23 mouse cellular contexts compared by ENCODE assay signal in the genomic region with DNA sequence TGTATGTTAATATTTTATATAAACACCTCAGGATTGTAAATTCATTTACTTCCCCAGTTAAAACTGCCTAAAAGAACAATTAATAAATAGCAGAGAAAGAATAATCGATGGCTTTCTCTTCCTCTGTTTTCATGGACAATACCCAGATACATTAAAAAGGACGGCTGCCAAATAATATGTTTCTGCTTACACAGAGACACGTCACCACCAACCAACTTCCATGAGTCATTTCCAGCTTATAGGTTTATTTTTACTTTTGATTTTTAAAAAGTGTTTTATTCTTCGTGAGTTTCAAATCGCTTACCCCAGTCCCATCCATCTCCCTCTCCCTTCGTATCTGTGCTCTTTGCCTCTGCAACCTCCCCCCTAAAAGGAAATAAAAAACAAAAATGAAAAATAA.
"Had no signal": no experiment of that assay in that cellular context is flagged by ENCODE, and none has a peak within 500 bp of the region (broad histone marks: within the 10 kb centered on the region; RNA-seq: fewer than 3 reads in every experiment).

No protein-coding gene starts in this region.

- DNase-seq: cerebellum, adult 9-10 months; cerebellum, adult 9-11 months; cerebellum, postnatal 36 days; embryo, embryonic 11 days; forebrain, postnatal 0 days; gastrocnemius, postnatal 10 days; gastrocnemius, postnatal 14 days; gastrocnemius, postnatal 25 days; gastrocnemius, postnatal 36 days had no signal

- H3K9me3 ChIP-seq: embryonic facial prominence, embryonic 12.5 days; embryonic facial prominence, embryonic 13.5 days; embryonic facial prominence, embryonic 15.5 days; forebrain, embryonic 10.5 days; forebrain, embryonic 12.5 days; forebrain, embryonic 13.5 days; forebrain, embryonic 15.5 days; heart, embryonic 10.5 days had no signal

- H3K4me2 ChIP-seq: embryonic facial prominence, embryonic 12.5 days; embryonic facial prominence, embryonic 13.5 days; embryonic facial prominence, embryonic 15.5 days; forebrain, embryonic 12.5 days; forebrain, embryonic 13.5 days; forebrain, embryonic 15.5 days; heart, embryonic 11.5 days had no signal

- H3K36me3 ChIP-seq: embryonic facial prominence, embryonic 12.5 days; embryonic facial prominence, embryonic 13.5 days; embryonic facial prominence, embryonic 15.5 days; forebrain, embryonic 10.5 days; forebrain, embryonic 12.5 days; forebrain, embryonic 15.5 days; heart, embryonic 10.5 days had no signal

- H3K9ac ChIP-seq: embryonic facial prominence, embryonic 12.5 days; embryonic facial prominence, embryonic 13.5 days; embryonic facial prominence, embryonic 15.5 days; forebrain, embryonic 12.5 days; forebrain, embryonic 13.5 days; forebrain, embryonic 15.5 days; forebrain, postnatal 0 days had no signal

- H3K4me3 ChIP-seq: embryonic facial prominence, embryonic 12.5 days; embryonic facial prominence, embryonic 13.5 days; embryonic facial prominence, embryonic 15.5 days; erythroblast, embryonic 14.5 days; forebrain, embryonic 10.5 days; forebrain, embryonic 12.5 days; forebrain, embryonic 13.5 days; forebrain, embryonic 15.5 days; gastrocnemius, adult 2 months; heart, adult 2 months; heart, embryonic 10.5 days had no signal

- H3K27me3 ChIP-seq: embryonic facial prominence, embryonic 12.5 days; embryonic facial prominence, embryonic 13.5 days; embryonic facial prominence, embryonic 15.5 days; forebrain, embryonic 12.5 days; forebrain, embryonic 13.5 days; forebrain, embryonic 15.5 days had no signal

- ATAC-seq: forebrain, embryonic 13.5 days; forebrain, embryonic 14.5 days; forebrain, embryonic 15.5 days; forebrain, embryonic 16.5 days; forebrain, postnatal 0 days had no signal

- H3K4me1 ChIP-seq: embryonic facial prominence, embryonic 12.5 days; embryonic facial prominence, embryonic 15.5 days; forebrain, embryonic 10.5 days; forebrain, embryonic 12.5 days; forebrain, embryonic 13.5 days; forebrain, embryonic 15.5 days had no signal

- H3K27ac ChIP-seq: embryonic facial prominence, embryonic 12.5 days; embryonic facial prominence, embryonic 13.5 days; embryonic facial prominence, embryonic 15.5 days; forebrain, embryonic 10.5 days; forebrain, embryonic 12.5 days; forebrain, embryonic 13.5 days; forebrain, embryonic 15.5 days; gastrocnemius, adult 2 months; heart, adult 2 months; heart, embryonic 10.5 days had no signal
